Mouse (Mus musculus) liver, embryonic 14.5 days (tissue): ENCODE measurements at regions not wholly inside any gene's neighbourhood (a gene's known extent, or its start where the extent isn't known, plus 50 kb on each side); places are given as distances from the start of the nearest gene placed in this dataset.
A peak's percentile ranks its signal among the peaks of the same experiment; 100 is the strongest.

ENCODE experiments used
- ATAC-seq: fragments of 200-750 bp; cut with Nextera tagmentation; 2 replicates; pipeline ENCODE4 v1.8.0; 2017; ENCODE audit warnings: moderate number of reproducible peaks, mild to moderate bottlenecking, moderate library complexity; ENCODE audit not compliant: insufficient read depth
- DNase-seq, 3 experiments: peaks; one replicate each; pipeline ENCODE4 v3.0.0-alpha.2; 2012 to 2013; ENCODE audit warnings: low read depth in 3 of 3, low spot score in 3 of 3
- H3K27ac ChIP-seq: fragments of 300-500 bp; sonication (generic); 2 replicates; pipeline ENCODE4 v1.5.1; 2014; ENCODE audit warnings: moderate library complexity, mild to moderate bottlenecking, control low read depth, inconsistent platforms
- H3K27me3 ChIP-seq: fragments of 300-500 bp; sonication (generic); 2 replicates; pipeline ENCODE4 v1.6.1; 2014; ENCODE audit warnings: mild to moderate bottlenecking, low read length, moderate library complexity; ENCODE audit not compliant: control insufficient read depth, insufficient read depth
- H3K36me3 ChIP-seq: fragments of 300-500 bp; sonication (generic); replicated peaks from 2 replicates; pipeline ENCODE4 v1.6.1; 2014; ENCODE audit warnings: low read depth; ENCODE audit not compliant: control insufficient read depth, insufficient read depth
- H3K4me1 ChIP-seq, 2 experiments: fragments of 200-500 bp in 1 of 2; fragments of 300-500 bp in 1 of 2; sonication (generic) in 1 of 2; replicated peaks; 2 replicates each; pipeline ENCODE4 v1.6.1; 2012 to 2014; ENCODE audit warnings: antibody characterized with exemption in 1 of 2, inconsistent platforms in 1 of 2, low read length in 1 of 2; ENCODE audit not compliant: control insufficient read depth in 2 of 2, insufficient read depth in 2 of 2
- H3K4me2 ChIP-seq: fragments of 300-500 bp; sonication (generic); 2 replicates; pipeline ENCODE4 v1.6.1; 2014; ENCODE audit warnings: low read depth, mild to moderate bottlenecking, control low read depth, moderate library complexity
- H3K4me3 ChIP-seq, 2 experiments: fragments of 200-500 bp in 1 of 2; fragments of 300-500 bp in 1 of 2; sonication (generic) in 1 of 2; 2 replicates each; pipeline ENCODE4 v1.5.1; 2012 to 2014; ENCODE audit warnings: low read depth in 2 of 2, low read length in 2 of 2, mild to moderate bottlenecking in 2 of 2, control low read depth in 1 of 2, inconsistent platforms in 1 of 2, moderate library complexity in 1 of 2; ENCODE audit not compliant: insufficient read depth in 1 of 2
- H3K9ac ChIP-seq: fragments of 300-500 bp; sonication (generic); replicated peaks from 2 replicates; pipeline ENCODE4 v1.6.1; 2014; ENCODE audit warnings: mild to moderate bottlenecking, control low read depth, moderate library complexity
- H3K9me3 ChIP-seq: fragments of 300-500 bp; sonication (generic); 2 replicates; pipeline ENCODE4 v1.6.1; 2016; ENCODE audit warnings: low read length, mixed read lengths; ENCODE audit not compliant: control insufficient read depth
- CTCF ChIP-seq: IDR thresholded peaks from 2 replicates; pipeline ENCODE4 v1.5.1; 2016; ENCODE audit warnings: antibody characterized with exemption, low read depth, control low read depth
- EP300 ChIP-seq: IDR thresholded peaks from 2 replicates; pipeline ENCODE4 v1.6.1; 2016; ENCODE audit warnings: antibody characterized with exemption, low read depth
- WGBS: fragments of 180-500 bp; shearing (Covaris S2); extraction: QIAGEN DNeasy Blood & Tissue Kit; methylation state at CpG from one replicate; pipeline ENCODE4 v1.1.7; 2014; ENCODE audit not compliant: insufficient replicate concordance; 5-methylcytosine and 5-hydroxymethylcytosine counted together

DNA sequence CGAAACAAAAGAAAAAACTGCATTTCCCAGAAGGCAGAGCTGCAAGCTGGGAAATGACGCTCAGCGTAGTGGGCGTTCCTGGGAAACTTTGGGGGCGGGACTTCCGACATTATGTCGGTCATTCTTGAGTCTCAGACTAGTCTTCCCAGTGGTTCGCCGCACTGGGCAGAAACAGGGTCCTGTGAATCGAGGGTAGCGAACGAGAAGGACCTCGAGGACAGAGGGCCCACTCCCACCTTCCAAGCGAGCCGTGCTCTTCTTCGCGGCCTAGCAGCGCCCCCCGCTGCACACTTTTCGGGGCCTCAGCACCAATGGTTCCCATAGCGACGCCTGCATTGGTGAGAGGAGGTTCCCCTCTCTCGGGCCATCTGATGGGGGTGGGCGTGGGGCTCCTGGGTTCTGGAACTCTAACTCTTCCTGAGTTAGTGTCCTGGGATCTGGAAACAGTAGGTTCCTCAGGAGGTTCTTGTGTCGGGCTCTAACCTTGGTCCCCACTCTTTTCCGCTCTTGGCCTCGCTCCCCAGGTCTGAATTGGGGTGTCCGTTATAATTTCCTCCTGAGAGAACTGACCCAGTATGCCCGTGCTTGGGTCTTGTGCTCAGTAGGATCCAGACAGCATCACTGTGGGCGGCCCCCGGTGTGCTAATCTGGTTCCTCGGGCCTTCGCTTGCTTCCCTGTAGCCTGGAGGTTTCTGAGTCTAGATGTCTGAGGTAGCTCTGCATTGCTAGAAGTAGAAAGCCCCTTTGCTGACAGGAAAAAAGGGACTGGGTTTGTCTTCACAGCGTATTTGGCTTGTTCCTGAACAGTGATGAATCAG is 52.8 kb upstream of the Gramd1a start:
- H3K9ac ChIP-seq: peak overlapping the region; percentile 19; the same call in 1 of the 2 replicates
- no peak for TF ChIP-seq EP300
- 0 out of 2 replicates have a peak, but pooled peaks have one; percentile 9 for TF ChIP-seq CTCF
- no peak overlapping the region for H3K27ac ChIP-seq
- ATAC-seq: peak; percentile 57
- DNase-seq: peak; percentile 57 to 61 (median 59)
- no peaks in the 10 kb centered on the region for H3K27me3 ChIP-seq
- peak overlapping the region; percentile 62 for H3K4me2 ChIP-seq
- 32% methylated on average over 34 of the region's 34 CpGs for WGBS
- H3K4me1 ChIP-seq: peaks cover 0 to 3% of the 10 kb centered on the region in 2 experiments; a peak in 1 of 4 replicates
- no peaks in the 10 kb centered on the region for H3K36me3 ChIP-seq
- no peaks in the 10 kb centered on the region for H3K9me3 ChIP-seq
- peak overlapping the region; percentile 58 to 89 for H3K4me3 ChIP-seq

- ATAC-seq: no peak
- 55% methylated on average over 13 of the region's 13 CpGs for WGBS
- Histone ChIP-seq H3K4me2 (peak overlapping the region; percentile 62), H3K9me3 (no peaks in the 10 kb centered on the region), H3K27me3 (no peaks in the 10 kb centered on the region), H3K36me3 (no peaks in the 10 kb centered on the region), H3K27ac (no peak overlapping the region), H3K4me1 (peaks cover 0 to 3% of the 10 kb centered on the region in 2 experiments; a peak in 1 of 4 replicates), H3K9ac (no peak overlapping the region), H3K4me3 (peak overlapping the region; percentile 58 to 89)
- DNase-seq: no peak
- no peak for TF ChIP-seq CTCF
These were observed 52.0 kb upstream of the Gramd1a start for GRCm38 (mm10) chr7:31207563-31208236.
